Mouse (Mus musculus) kidney, postnatal 25 days (tissue): ENCODE data around the gene Ehbp1l1.
"Not testable (repeated sequence)": the region's sequence is repeated elsewhere in the genome, so short reads cannot be mapped to it uniquely, and the experiment has no call there.

Experiments
- DNase-seq, 2 experiments: peaks; one replicate each; pipeline ENCODE4 v3.0.0; 2021; ENCODE audit warnings: mixed read lengths in 2 of 2

The Ehbp1l1 gene

DNA sequence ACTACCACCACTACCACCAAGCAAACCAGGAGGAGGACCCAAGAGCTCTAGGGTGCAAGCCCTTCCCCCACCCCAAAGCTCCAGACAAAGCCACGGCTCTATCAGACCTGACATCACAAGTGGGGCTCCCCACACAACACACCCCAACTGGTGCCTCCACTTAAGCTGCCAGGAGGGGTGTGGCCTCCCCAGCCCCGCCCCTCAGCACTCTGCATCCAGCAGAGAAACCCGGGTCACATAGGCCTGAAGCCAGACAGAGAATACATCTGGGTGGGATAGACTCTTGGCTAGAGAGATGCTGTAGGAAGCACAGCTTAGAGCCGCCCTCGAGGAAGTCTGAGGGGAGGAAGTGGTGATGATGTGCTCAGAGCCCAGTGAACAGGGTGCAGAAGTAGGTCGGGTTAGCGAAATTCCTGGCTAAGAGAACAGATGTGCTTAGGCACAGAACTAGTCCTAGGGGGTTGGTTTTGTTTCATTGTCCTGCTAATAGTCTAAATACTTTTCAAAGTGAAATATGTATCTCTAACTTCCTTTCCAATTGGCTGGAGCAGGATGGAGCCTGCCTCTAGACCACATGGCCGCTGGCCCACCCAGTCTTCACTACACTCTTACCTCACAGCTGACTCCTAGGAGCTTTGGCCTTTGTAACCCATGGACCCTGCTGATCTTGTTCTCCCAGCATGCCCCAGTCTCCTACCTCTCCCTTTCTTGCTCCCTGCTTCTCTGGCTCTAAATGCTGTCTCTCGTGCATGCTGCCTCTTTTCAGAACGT, 21.1 kb downstream of the Ehbp1l1 start:
- peak in 1 of 2 experiments; percentile 56 for DNase-seq

GRCm38 (mm10) chr19:5704163-5704800, 21.8 kb downstream of the Ehbp1l1 start, which contains the start of gene Kcnk7:
TSS of gene Kcnk7 (plus strand) at chr19:5704367.
- peak in 1 of 2 experiments; percentile 42 for DNase-seq

GRCm38 (mm10) chr19:5695849-5696462, 30.2 kb downstream of the Ehbp1l1 start:
- no peak for DNase-seq

DNA sequence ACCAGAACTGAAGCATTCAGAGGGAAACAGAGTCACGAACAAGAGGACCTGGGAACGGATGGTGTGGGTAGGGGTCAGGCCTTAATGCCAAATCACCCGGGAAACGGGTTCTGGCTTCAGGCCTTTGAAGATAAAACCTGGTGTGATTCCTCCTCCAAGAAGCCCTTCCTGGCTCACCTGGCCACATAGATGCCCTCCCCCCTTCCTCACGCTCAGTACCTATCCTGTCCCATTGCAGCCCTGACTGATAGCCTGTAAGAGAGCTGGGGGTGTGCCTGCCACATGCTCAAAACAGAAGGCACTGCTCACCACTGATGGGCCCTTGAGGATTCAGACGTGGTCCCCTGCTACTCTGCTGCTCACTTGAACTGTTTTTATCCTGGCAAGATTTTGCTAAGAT, 32.3 kb downstream of the Ehbp1l1 start:
- DNase-seq: no peak

- DNase-seq: peak; percentile 48 to 67
Measured at GRCm38 (mm10) chr19:5692913-5693396, 33.2 kb downstream of the Ehbp1l1 start.

DNA sequence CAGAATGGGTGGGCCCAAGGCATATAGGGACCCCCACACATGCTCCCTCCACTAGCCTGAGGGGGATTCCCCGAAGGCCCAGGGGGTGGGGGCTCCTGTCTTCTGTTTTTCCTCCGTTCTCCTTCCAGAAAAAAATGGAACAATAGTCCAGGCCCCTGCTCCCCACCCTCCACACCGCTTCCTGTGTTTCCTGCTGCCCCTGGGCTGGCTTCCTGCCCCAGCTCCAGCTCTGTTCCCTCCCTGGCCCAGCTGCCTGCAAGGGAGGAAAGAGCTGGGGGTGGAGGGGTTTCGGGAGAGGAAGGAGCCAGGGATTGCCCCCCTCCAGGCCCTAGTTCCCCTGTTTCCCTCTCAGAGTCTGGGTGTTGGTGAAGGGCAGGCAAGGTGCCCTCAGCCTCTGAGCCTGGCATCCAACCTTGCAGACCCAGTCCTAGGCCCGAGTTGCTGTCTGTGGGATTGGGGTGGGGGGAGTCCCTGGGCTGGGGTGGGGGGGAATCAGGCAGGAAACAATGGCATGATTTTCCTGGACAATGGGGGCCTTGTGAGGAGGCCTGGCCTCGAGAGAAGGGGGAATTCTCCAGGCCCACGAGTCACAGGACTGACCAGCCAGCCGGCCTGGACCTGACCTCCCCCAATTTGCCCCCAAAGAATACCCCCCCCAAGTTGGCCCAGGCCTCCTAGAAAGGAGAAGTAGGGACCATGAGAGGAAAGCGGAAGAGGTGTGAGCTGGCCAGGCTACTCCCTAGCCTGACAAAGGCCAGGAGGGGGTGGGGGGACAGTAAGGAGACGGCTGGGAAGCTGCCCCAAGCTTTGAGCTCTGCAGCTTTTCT, 33.8 kb downstream of the Ehbp1l1 start:
- DNase-seq: peak; percentile 72 to 90

DNA sequence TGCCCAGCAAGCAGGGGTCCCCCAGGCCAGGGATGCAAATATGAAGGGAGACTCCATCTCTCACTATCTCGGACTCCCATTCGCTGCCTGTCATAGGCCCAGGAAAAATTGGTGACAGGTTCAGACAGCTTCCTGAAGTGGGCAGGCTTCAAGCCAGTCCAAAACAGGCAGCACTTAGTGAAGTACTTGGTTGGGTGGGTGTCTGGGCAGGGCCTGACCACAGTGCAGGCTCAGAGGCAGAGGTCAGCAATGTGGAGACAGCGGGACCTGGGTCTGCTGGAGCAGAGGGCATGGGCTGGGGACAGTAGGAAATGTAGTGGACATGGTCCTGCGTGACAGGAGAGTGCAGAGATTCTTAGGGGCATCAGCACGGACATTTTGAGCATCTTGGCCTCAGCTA, 34.5 kb downstream of the Ehbp1l1 start:
- DNase-seq: no peak

GRCm38 (mm10) chr19:5690343-5690735, 35.8 kb downstream of the Ehbp1l1 start:
- peak in 1 of 2 experiments; percentile 70 for DNase-seq

DNA sequence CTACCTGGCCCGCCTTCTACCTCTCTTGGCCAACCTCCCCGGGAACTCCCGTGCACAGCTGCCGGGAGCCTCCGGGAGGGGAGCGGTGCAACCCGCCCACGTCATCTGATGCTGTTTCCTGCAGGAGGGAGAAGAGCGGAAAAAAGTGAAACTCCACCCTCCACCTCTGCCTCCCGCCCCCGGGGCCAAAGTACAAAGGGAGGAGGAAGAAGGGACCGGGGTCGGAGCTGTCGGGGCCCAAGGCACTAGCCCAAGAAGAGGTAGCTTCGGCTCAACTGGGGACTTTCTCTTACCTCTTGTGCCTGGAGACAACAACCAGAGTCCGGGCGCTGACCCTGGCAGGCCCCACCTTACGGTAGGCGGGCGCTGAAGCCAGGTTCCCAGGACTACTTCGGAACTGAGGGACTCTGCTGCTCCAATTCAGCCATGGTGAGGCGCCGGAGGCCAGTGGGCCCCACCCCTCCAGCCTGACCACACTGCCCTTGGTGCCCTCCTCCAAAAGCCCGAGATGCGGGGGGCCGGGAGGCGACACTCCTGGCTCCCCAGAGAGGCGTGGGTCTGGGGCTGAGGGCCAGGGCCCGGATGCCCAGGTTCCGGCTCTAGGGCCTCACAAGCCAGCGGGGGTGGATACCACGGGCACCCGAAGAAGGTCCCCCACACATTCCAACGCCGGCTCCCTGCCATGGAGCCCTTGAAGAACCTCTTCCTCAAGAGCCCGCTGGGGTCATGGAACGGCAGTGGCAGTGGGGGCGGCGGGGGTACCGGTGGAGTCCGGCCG, 36.4 kb downstream of the Ehbp1l1 start:
- DNase-seq: peak; percentile 92 to 97

DNA sequence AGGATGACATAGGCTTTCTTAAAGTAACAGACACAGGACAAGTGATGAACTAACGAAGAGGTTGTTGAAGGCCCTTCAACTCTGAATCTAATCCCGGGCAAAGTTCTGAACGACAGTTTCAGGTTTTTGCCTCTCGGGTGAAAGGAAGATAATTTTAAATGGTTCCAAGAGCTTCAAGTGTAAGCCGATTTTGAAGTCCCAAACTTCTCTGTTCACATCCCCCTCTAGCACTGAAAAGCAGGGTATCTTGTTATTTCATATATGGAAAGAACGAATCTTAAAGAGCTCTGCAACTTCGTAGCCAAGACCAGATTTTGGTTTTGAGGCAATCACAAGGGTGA, 37.1 kb downstream of the Ehbp1l1 start:
- DNase-seq: no peak

DNA sequence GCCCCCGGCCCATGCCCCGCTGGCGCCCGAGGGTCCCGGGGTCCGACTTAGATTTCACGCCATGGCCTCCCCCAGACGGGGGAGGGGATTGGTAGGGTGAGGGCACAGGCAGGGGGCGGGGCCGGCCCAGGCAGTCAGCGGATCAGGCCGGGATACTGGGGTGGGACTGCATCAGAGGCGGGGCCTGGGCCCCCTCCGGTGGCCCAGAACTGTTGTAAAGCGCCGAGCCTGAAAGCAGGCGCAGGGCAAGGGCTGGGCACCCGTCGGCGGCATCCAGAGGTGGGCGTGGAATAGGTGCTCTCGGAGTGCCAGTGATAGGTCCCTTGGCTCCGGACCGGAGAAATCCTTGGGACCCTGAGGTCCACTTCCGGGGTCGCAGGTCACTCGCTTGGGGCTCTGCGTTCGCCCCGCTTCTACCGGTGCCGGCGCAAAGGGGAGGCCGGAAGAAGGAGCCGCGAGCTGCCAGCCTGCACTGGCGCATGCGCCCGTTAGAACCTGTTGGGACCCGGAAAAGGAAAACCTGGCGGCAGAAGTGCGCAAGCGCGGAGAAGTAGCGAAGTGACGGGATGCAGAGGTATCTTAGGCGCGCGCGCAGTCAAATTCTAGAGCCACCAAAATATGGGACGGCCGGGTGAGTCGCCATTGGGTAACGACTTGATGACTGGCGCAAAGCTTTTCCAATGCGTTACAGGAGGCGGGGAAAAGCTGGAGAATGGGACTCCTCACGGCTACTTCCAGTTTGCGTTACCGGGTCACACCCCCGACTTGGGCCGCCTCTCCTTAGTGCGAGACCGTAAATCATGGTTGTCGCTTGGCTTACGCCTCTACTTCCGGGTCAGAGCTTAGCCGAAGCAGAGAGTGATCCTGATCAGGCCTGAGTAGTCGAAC, 37.7 kb downstream of the Ehbp1l1 start, which contains the start of the genes Map3k11 and Pcnx3:
Gene Map3k11, plus strand, starts transcription at position 543 of the 888 bp plus-strand sequence.
Gene Pcnx3, minus strand, starts transcription at position 709 of the 888 bp plus-strand sequence.
- peak; percentile 99 for DNase-seq

- no peak for DNase-seq
Measured at GRCm38 (mm10) chr19:5687738-5688137, 38.4 kb downstream of the Ehbp1l1 start.

GRCm38 (mm10) chr19:5686954-5687353, 39.2 kb downstream of the Ehbp1l1 start:
- not testable (repeated sequence) for DNase-seq

DNA sequence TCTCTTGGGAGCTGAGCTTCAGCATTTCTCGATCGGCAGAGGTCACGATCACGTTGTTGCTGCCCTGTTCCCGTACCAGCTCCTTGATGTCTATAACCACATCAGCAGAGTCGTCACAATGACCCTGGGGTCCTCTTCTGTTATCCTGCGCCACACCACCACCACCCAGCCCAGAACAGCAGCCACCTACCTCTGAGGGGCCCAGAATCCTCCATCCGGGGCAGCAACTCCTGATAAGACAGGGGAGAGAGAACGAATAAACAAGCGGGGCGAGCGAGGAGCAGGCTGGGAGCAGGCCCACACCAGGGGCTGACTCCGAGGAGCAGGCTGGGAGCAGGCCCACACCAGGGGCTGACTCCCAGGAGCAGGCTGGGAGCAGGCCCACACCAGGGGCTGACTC, 39.7 kb downstream of the Ehbp1l1 start:
- DNase-seq: no peak

DNA sequence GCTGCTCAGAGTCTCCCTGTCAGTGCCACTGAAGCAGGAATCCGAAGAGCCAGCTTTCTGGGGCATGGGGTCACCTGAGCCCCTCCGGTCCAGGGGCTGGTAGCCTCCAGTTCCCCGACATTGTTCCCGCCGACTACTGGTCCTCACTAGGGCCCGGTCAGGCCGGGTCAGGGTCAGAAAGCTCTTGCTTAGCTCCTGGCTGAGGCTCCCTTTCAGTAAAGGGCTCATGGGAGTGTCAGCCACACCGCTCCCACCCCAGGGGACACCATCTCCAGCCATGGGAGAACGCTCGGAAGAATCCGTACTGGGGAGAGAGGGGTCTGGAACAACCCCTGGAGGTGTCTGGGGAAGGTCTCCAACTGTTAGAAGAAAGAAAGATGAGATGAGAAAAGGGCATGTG, 40.3 kb downstream of the Ehbp1l1 start:
- no peak for DNase-seq

GRCm38 (mm10) chr19:5685431-5685830, 40.7 kb downstream of the Ehbp1l1 start:
- no peak for DNase-seq

GRCm38 (mm10) chr19:5684985-5685384, 41.1 kb downstream of the Ehbp1l1 start:
- no peak for DNase-seq

- DNase-seq: peak; percentile 40 to 77
Measured at GRCm38 (mm10) chr19:5684236-5684635, 41.9 kb downstream of the Ehbp1l1 start.

GRCm38 (mm10) chr19:5680432-5680831, 45.7 kb downstream of the Ehbp1l1 start:
- peak; percentile 41 to 68 for DNase-seq

- no peak for DNase-seq
Measured at GRCm38 (mm10) chr19:5668372-5668771, 57.7 kb downstream of the Ehbp1l1 start.

- no peak for DNase-seq
Measured at GRCm38 (mm10) chr19:5666386-5666785, 59.7 kb downstream of the Ehbp1l1 start.
